Comparison of ENCODE assay signal across 16 mouse cellular contexts in the genomic region with DNA sequence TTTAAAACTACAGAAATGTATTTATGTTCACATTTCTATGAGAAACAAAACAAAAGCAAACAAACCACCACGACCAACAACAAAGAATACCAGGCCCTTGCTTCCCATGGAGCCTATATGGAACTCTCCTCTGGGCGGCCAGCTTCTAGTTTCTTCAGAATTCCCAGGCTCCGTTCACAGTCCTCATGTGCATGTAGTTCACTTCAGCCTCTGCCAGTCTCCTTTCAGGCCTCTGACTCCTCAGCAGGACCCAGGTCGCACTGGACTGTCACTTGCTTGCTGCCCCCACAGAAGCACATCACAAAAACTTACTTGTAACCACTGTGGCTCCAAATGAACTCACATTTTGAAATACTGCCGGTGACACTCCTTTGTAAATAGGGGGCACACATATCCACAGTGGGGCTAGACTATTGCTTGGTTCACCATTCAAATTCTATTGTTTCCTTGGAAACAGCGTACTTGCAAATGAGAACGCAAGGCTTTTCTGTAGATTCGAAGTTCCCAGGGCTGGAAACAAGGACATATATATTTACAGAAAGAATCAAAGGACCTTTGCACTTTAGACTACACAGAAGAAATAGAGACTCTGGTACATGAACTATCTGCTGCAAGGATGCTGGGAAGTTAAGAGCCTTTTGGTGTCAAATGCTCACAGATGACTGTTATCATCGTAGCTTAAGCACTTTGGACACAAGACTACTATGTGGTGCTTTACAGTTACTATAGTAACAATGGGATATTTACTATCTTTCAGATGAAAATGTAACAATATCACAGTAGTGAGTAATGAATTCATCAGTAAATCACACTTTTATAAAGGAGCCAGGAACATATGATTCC.
DNase-seq lines count a peak whose midpoint lies in the region; ATAC-seq and TF ChIP-seq lines count a peak whose summit lies in the region.
"Had no signal": no experiment of that assay in that cellular context is flagged by ENCODE, and none has a peak within 500 bp of the region (broad histone marks: within the 10 kb centered on the region; RNA-seq: fewer than 3 reads in every experiment).

No protein-coding gene starts in this region.

- H3K27ac ChIP-seq in hindbrain, embryonic 10.5 days, result peak overlapping the region; percentile 71
- no peak overlapping the region for H3K27ac ChIP-seq in hindbrain, postnatal 0 days
- no peak overlapping the region for H3K27ac ChIP-seq in forebrain, embryonic 16.5 days (ENCODE audit: low read length)
- H3K27ac ChIP-seq in midbrain, embryonic 12.5 days (replicated peaks), result 0 out of 2 replicates have a peak overlapping the region, but pooled peaks have one; percentile 35
- H3K27ac ChIP-seq in neural tube, embryonic 14.5 days (ENCODE audit: low read depth, low read length), result no peak overlapping the region
- H3K27ac ChIP-seq: heart, embryonic 10.5 days; limb, embryonic 12.5 days; liver, embryonic 14.5 days had no signal

- TF ChIP-seq CTCF in hindbrain, postnatal 0 days (IDR thresholded peaks at IDR 0.05; ENCODE audit: low read depth), result no peak

- WGBS in hindbrain, embryonic 10.5 days, result 50% methylated on average over 9 of the region's 9 CpGs
- WGBS in hindbrain, postnatal 0 days, result 28% methylated on average over 9 of the region's 9 CpGs
- WGBS in forebrain, embryonic 16.5 days, result 23% methylated on average over 9 of the region's 9 CpGs
- WGBS in midbrain, embryonic 12.5 days, result 44% methylated on average over 9 of the region's 9 CpGs
- 21% methylated on average over 9 of the region's 9 CpGs for WGBS in neural tube, embryonic 14.5 days

- H3K4me3 ChIP-seq in hindbrain, embryonic 10.5 days, result no peak overlapping the region
- no peak overlapping the region for H3K4me3 ChIP-seq in hindbrain, postnatal 0 days (ENCODE audit: low read length)
- H3K4me3 ChIP-seq in forebrain, embryonic 16.5 days (replicated peaks; ENCODE audit: low read length), result no peak overlapping the region
- no peak overlapping the region for H3K4me3 ChIP-seq in midbrain, embryonic 12.5 days
- H3K4me3 ChIP-seq in neural tube, embryonic 14.5 days (ENCODE audit: low read depth, low read length), result no peak overlapping the region
- H3K4me3 ChIP-seq: heart, embryonic 10.5 days; limb, embryonic 12.5 days had no signal

- no peaks in the 10 kb centered on the region for H3K9me3 ChIP-seq in hindbrain, embryonic 10.5 days
- no peaks in the 10 kb centered on the region for H3K9me3 ChIP-seq in hindbrain, postnatal 0 days (ENCODE audit: low read length)
- H3K9me3 ChIP-seq in forebrain, embryonic 16.5 days (ENCODE audit: control insufficient read depth, low read length), result no peaks in the 10 kb centered on the region
- H3K9me3 ChIP-seq in midbrain, embryonic 12.5 days, result no peaks in the 10 kb centered on the region
- H3K9me3 ChIP-seq in neural tube, embryonic 14.5 days (ENCODE audit: control insufficient read depth, low read length), result no peaks in the 10 kb centered on the region
- H3K9me3 ChIP-seq: heart, embryonic 10.5 days; limb, embryonic 12.5 days had no signal

- peaks cover 26% of the 10 kb centered on the region for H3K4me1 ChIP-seq in hindbrain, embryonic 10.5 days (replicated peaks)
- H3K4me1 ChIP-seq in hindbrain, postnatal 0 days (ENCODE audit: insufficient read depth, low read length), result peaks cover 3% of the 10 kb centered on the region; the same call in 1 of the 2 replicates
- peaks cover 13% of the 10 kb centered on the region for H3K4me1 ChIP-seq in forebrain, embryonic 16.5 days (replicated peaks; ENCODE audit: control insufficient read depth, insufficient read depth, low read length)
- H3K4me1 ChIP-seq in midbrain, embryonic 12.5 days, result peaks cover 17% of the 10 kb centered on the region
- H3K4me1 ChIP-seq in neural tube, embryonic 14.5 days (ENCODE audit: control insufficient read depth, insufficient read depth, low read length), result peaks cover 2% of the 10 kb centered on the region; the same call in 1 of the 2 replicates
- H3K4me1 ChIP-seq: limb, embryonic 12.5 days had no signal

- peak; percentile 27 for DNase-seq in hindbrain, embryonic 10.5 days (ENCODE audit: low spot score)
- DNase-seq in hindbrain, postnatal 0 days (ENCODE audit: low spot score), result no peak
- no peak for DNase-seq in cerebellum, adult 9-11 months
- DNase-seq in cerebellum, adult 18-20 months, result no peak
- DNase-seq: gastrocnemius, postnatal 36 days; heart, postnatal 14 days; thymus, postnatal 25 days had no signal

- no peaks in the 10 kb centered on the region for H3K27me3 ChIP-seq in hindbrain, embryonic 10.5 days (ENCODE audit: insufficient read depth, poor library complexity, severe bottlenecking)
- no peaks in the 10 kb centered on the region for H3K27me3 ChIP-seq in hindbrain, postnatal 0 days (ENCODE audit: insufficient read depth, low read length)
- no peaks in the 10 kb centered on the region for H3K27me3 ChIP-seq in forebrain, embryonic 16.5 days (replicated peaks; ENCODE audit: control insufficient read depth, insufficient read depth, low read length)
- no peaks in the 10 kb centered on the region for H3K27me3 ChIP-seq in midbrain, embryonic 12.5 days
- no peaks in the 10 kb centered on the region for H3K27me3 ChIP-seq in neural tube, embryonic 14.5 days (ENCODE audit: control insufficient read depth, insufficient read depth, low read length)
- H3K27me3 ChIP-seq: limb, embryonic 12.5 days had no signal

- H3K4me2 ChIP-seq in hindbrain, postnatal 0 days (ENCODE audit: low read depth, low read length), result no peak overlapping the region
- no peak overlapping the region for H3K4me2 ChIP-seq in forebrain, embryonic 16.5 days (ENCODE audit: low read length)
- no peak overlapping the region for H3K4me2 ChIP-seq in midbrain, embryonic 12.5 days (replicated peaks)
- no peak overlapping the region for H3K4me2 ChIP-seq in neural tube, embryonic 14.5 days (ENCODE audit: low read depth, low read length)
- H3K4me2 ChIP-seq: limb, embryonic 12.5 days had no signal

- no peaks in the 10 kb centered on the region for H3K36me3 ChIP-seq in hindbrain, embryonic 10.5 days
- H3K36me3 ChIP-seq in hindbrain, postnatal 0 days (ENCODE audit: insufficient read depth, low read length), result no peaks in the 10 kb centered on the region
- H3K36me3 ChIP-seq in forebrain, embryonic 16.5 days (ENCODE audit: control insufficient read depth, insufficient read depth), result no peaks in the 10 kb centered on the region
- H3K36me3 ChIP-seq in midbrain, embryonic 12.5 days, result no peaks in the 10 kb centered on the region
- no peaks in the 10 kb centered on the region for H3K36me3 ChIP-seq in neural tube, embryonic 14.5 days (ENCODE audit: control insufficient read depth, insufficient read depth, low read length)
- H3K36me3 ChIP-seq: heart, embryonic 10.5 days; limb, embryonic 12.5 days had no signal

- no peak for ATAC-seq in hindbrain, postnatal 0 days
- ATAC-seq in forebrain, embryonic 16.5 days, result peak; percentile 43; the same call in 1 of the 2 replicates
- peak; percentile 66 for ATAC-seq in midbrain, embryonic 12.5 days (ENCODE audit: low FRiP score, low read depth)
- ATAC-seq in neural tube, embryonic 14.5 days (ENCODE audit: low read depth), result peak; percentile 79; the same call in 1 of the 2 replicates
- no peak for ATAC-seq in CD4-positive, CD25-positive, alpha-beta regulatory T cell, adult 4 months
- ATAC-seq: activated CD4-positive, CD25-positive, alpha-beta regulatory T cell, adult 4 months; intestine, postnatal 0 days had no signal

- H3K9ac ChIP-seq in hindbrain, postnatal 0 days (replicated peaks; ENCODE audit: low read length), result no peak overlapping the region
- H3K9ac ChIP-seq in forebrain, embryonic 16.5 days (replicated peaks; ENCODE audit: low read depth, low read length), result no peak overlapping the region
- no peak overlapping the region; the same call in 1 of the 2 replicates for H3K9ac ChIP-seq in midbrain, embryonic 12.5 days (replicated peaks)
- no peak overlapping the region for H3K9ac ChIP-seq in neural tube, embryonic 14.5 days (replicated peaks; ENCODE audit: low read depth, low read length)
- H3K9ac ChIP-seq: limb, embryonic 12.5 days; liver, embryonic 14.5 days had no signal

Comparison
In these comparisons a context has a peak if more than half of its experiments do, and no peak if none do; other contexts are left out.
1. H3K27ac ChIP-seq: peak in hindbrain, embryonic 10.5 days (single experiment) and midbrain, embryonic 12.5 days (single experiment); none in hindbrain, postnatal 0 days (single experiment), forebrain, embryonic 16.5 days (single experiment) and neural tube, embryonic 14.5 days (single experiment).
2. ATAC-seq: peak in forebrain, embryonic 16.5 days (single experiment), midbrain, embryonic 12.5 days (single experiment) and neural tube, embryonic 14.5 days (single experiment); none in hindbrain, postnatal 0 days (single experiment) and CD4-positive, CD25-positive, alpha-beta regulatory T cell, adult 4 months (single experiment).